Mouse (Mus musculus) left cerebral cortex, adult 8-10 months (tissue): ENCODE results near the gene Gm9803. TPM values are rescaled to one million over a fixed set of nuclear protein-coding genes. Genes with fewer than 3 reads are reported as not detected.

Source experiments
- DNase-seq, 2 experiments: peaks; one replicate each; pipeline ENCODE4 v3.0.0; 2022; ENCODE audit warnings: low spot score in 2 of 2
- total RNA-seq, 4 experiments: library from RNA; stranded (reverse); gene quantifications; 2 replicates each; pipeline ENCODE4 v1.2.4; 2022

The Gm9803 gene
- total RNA-seq, 4 experiments from 2014 or later: 3.7 to 5.8 (median 4.0) TPM; not detected in 1

DNA sequence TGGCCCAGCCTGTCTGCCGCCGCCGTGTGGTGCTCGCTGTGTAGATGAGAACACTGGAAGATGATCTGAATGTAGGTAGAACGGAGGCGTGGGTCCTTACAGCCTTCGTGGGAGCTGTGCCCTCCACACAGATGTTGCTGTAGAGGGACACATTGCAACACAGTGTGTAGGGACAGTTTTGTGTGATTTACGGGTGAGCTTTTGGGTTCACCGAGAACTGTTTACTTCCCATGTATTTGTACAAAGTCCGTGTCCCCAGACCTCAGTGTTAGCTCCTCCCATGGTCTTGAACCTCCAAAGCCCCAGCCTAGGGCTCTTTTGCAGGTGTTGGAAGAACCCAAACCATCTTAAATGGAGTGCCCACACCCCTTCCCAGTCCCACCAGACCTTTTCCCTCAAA, 10.9 kb upstream of the Gm9803 start:
- DNase-seq: no peak

DNA sequence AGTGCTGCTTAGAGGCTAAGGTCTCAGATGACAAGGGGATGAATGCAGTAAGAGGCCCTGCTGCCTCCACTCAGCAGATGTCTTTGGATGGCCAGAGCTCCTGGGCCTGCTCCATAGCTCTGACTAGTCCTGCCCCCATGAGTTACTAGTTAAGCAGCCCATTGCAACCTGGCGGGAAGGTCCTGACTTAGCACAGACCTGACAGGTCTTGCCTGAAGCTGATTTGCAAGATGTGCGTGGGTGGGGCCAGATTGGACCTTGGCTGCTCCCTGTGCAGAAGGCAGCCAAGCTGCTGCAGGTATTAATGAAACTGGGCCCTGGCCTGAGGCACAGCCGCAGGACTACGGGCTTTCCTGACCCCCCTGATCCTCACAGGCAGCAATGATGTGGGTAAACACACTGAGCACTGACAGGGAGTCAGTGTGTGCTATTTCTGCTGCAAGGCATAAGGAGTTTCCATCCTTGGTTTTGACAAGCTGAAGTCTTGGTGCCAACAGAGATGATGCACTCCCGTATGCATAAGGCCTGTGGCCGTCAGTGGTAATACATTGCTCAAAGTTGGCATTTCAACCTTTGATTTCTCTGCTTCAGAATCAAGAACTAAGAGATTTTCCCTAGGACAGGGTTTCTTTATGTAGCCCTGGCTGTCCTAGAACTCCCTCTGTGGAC, 6.8 kb upstream of the Gm9803 start:
- no peak for DNase-seq

DNA sequence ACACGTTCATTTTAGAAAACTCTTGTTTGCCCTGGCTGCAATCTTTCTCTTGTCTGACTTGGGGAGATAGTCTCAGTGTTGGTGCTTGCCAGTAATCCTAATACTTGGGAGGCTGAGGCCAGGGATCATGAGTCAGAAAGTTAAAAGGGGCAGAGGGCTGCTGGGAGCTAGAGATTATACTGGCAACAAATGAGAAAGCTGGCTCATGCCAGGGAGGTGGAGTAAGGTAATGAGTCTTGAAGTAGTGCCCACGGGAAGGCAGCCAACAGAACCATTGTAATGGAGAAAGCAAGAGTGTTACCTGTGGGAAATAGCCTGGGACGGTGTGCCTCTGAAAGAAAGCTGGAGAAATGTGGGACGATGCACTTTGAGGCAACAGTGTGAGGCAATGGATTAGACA, 6.0 kb upstream of the Gm9803 start:
- DNase-seq: no peak

DNA sequence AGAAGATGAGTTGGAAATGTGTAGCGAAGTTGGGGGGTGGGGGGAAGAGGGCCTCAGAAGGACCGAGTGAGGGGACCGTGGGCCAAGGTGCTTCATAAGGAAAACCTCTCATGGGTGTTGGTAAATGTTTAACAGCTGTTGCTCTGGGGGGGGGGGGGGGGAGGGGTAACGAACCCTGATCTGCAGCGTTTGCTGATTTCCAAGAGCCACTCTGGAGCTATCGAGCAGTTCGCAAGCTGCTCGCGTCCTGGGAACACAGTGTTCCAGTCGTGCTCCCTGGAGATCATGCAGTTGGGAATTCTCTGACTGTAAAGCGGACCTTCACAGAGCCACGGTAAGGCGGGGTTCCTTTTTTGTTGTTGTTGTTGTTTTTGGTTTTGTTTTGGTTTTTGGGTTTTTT, 5.5 kb upstream of the Gm9803 start:
- no peak for DNase-seq

DNA sequence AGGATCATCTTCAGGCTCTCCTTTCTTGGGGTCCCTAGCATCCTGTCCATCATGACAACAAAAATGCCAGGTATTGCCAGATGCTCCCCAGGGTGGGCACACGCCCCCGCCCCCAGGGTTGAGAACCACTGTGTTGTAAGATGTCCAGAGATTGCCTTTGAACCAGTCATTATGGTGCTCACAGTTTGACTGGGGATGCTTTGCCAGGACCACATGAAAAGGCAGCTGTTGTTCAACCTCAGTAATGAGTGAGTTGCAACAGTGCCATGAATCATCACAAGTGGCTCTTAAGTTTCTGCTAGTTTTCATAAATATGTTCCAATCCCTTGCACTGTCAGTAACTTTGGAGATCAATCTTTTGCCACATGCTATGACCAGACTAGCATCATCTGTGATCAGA, 3.9 kb upstream of the Gm9803 start:
- no peak for DNase-seq

DNA sequence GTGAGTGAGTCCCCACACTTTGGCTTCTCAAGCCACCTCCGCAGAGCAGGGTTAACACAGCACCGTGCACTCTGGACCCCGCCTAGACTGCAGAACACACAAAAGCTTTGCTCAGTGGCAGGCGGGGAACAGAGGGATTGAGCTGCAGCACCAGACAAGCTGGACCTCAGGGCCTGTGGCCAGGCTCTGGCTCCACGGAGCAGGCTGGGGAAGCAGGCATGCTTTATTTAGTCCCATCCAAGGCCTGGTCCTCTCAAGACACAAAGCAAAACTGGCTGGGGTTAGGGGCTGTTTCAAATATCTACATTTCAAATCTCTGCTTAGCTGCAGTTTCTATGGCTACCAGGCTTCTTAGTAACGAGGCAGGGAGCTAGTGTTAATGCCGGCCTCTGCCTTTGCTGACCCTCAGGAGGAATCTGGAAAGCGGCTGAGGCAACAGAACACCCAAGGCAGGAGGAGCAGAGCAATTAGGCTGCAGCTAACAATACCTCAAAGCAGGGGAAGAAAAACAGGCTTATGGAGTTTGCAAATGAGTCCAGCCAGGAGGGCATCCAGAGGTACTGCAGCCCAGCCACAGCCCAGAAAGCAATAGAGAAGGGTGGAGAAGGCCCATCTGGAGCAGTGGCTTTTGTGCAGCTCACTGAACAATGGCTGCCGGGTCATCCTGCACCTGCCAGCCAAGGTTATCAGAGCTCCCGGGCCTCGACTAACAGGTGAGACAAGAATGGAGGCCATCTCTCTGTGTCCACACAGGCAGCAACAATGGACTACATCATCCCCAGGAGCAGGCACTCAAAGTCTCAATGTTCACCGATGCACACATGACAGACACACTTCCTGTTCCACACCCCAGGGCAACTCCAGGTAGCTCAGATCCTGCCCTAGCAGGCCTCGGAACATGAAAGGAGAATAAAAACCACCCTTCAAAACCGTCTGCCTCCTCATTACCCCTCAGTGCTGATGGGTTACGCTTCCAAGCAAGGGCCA, 3.7 kb downstream of the Gm9803 start:
- peak in 1 of 2 experiments; percentile 28 for DNase-seq

DNA sequence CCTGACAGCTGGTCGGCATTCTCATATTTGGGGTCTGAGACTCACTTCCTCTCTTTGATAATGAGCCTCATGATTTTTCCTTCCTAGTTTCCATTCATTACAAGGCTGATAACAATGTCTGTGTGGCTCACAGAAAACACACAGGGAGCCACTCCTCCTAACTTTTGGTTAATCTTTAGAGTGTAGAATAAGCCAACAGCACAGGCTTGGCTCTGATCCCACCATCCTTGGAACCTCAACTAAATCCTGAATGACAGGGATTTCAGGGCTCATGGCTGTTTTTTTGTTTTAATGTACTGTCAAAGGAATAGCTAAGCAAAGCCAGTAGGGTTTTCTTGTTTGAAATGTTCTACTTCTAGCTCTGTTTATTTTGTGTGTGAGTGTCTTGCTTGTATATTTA, 10.5 kb downstream of the Gm9803 start:
- DNase-seq: no peak

DNA sequence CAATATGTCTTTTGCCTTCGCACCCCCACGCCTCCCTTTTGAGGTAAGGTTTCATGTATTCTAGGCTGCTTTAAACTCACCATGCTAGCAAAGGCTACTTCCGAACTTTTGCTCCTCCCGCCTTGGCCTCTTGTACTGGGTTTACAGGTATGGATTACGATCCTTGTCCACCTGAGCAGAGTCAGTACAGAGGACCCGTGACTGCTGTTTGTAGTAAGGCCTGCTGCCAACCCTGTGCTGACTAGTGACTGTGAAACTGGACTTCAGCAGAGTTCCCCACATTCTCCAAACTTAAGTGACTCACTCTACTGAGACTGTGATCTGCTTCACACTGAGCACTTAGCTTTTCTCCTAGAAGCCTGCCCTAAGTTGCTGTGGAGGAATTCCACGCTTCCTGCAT, 13.8 kb downstream of the Gm9803 start:
- DNase-seq: no peak

DNA sequence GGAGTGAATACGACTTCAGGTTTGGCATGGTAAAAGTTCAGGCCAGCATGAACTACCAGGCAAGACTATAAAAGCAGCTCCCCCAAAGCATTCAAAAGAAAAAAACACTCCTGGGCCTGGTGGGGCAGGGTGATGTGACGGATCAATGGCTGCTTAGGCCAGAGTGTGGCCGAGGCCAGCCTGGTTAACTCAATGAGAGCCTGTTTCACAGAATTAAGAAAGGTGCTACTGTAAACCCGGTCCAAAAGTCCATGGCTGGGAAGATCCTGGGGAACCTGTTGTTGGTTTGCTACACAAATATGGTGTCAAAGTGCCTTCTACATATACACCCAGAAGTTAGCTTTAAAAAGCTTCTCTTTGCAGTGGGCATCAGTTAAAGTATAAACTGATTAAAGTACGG, 14.9 kb downstream of the Gm9803 start:
- no peak for DNase-seq

DNA sequence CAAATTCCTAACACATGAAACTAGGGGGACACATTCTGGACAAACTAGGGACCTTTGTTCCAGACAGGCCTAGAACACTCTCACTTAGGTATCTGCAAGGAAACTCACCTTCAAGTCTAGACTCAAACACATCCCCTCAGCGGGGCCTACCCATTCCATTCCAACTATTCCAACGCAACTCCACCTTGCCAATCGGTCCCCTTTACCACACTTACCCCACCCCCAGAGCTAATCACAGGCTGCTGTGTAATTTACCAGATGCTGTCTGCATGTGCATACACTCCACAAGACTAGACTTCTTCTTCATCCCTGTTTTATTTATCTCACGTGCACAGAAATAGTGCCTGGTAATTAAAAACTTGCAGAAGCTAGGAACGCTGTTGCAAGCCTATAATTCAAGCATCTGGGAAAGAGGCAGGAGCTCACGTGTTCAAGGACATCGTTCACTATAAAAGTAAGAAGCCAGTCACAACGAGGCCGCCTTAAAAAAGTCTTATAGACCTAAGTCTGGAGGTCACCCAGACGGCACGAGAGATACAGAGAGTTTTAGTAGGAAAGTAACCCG, 15.9 kb downstream of the Gm9803 start:
- DNase-seq: no peak

DNA sequence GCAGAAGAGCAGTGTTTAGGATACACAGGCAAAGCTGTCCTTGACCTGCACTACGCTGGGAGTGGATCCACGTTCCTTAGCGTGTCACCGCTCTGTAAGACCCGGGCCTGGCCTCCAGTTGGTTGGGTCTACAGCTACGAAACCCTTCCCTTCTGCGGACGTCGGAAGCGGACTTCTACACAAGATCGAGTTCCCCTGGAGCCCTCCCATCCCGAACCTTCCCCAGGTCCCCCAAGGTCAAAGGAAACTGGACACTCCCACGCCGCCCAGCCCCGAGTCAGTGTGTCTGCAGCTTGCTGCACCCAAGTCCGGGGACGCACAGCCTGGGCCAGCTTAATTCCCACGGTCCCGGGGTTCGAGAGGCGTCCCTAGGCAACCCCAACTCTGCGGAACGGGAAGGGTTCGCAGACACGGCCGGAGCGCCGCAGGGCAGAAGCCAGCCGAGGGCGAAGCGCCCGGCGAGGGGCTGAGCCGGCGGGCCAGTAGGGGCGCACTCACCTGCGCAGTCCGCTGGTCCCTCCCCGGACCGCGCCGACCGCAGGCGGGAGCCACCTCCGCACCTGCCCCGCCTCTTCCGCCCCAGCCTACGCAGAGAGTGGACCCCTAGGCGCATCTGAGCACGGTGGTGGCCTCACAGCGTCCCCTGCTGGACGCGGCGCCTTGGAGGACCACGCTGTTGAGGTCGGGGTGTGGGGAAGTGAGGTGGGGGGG, 16.7 kb downstream of the Gm9803 start, which contains the start of gene 1700021F05Rik:
TSS of gene 1700021F05Rik (minus strand) at position 553 of the 711 bp plus-strand sequence.
- peak; percentile 92 to 97 for DNase-seq

DNA sequence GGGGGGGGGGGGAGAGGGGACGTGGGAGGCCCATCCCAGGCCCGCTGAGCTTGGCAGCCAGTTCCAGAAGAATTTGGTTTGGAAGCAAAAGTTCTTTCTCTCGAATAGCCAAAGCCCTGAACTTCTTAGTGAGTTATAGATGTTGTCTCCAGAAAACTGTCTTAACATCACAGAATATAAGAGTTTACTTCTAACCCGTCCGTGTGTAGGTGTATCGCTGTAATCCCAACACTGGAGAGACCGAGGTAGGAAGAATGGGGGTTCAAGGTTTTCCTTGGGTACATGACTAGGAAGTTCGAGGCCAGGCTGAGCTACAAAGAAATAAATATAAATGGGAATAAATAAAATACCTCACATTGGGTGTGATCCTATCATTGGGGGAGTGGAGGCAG, 17.3 kb downstream of the Gm9803 start:
- no peak for DNase-seq

DNA sequence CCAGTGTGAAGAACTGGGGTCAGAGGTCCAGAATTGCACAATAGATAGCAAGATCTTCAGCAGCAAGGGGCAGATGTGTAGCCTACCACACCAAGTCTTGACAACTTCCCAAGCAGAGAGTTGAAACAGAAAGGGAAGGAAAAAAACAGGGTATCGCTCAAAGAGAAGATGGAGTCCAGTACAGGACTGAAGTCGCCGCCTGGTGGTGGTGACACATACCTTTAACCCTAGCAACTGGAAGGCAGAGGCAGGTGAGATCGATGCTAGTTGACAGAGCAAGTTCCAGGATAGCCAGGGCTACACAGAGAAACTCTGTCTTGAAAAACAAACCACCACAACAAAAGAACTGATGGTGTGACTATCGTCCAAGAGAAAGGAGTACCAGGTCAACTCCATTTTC, 25.5 kb downstream of the Gm9803 start:
- DNase-seq: no peak

DNA sequence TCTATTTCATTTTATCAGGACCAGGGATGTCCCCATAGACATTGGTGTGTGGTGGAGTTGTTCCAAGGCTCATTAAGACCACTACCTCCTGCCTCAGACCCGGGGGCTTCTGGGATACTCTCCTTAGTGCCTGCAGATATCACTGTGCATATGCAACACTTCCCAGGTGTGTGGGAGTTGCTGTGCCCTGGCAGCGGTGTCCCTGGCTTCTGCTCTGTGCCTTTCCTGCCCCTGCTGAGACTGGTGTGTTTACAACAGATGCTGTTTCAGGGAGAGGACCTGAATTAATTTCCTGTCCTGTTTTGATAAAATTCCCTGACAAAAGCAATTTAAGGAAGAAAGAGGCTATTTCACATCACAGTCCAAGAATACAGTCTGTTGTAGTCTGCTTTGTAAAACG, 27.0 kb downstream of the Gm9803 start:
- no peak for DNase-seq

DNA sequence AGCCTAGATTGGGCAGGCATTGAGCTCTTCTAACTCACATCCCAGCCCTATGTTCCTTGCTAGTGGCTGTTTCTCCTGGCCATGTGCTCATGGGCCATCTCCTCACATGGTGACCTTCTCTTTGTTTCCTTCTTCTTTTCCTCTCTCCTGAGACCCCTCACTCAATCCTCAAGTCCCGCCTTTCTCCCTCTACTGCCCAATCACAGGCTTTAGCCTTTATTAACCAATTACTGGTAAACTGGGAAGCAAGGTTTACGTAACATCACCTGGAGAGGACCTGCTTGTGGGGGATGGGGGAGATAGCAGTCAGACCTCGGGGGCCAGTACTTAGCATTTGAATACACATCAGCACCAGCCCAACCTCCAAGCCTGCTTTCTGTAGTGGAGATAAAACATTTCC, 27.5 kb downstream of the Gm9803 start:
- no peak for DNase-seq

DNA sequence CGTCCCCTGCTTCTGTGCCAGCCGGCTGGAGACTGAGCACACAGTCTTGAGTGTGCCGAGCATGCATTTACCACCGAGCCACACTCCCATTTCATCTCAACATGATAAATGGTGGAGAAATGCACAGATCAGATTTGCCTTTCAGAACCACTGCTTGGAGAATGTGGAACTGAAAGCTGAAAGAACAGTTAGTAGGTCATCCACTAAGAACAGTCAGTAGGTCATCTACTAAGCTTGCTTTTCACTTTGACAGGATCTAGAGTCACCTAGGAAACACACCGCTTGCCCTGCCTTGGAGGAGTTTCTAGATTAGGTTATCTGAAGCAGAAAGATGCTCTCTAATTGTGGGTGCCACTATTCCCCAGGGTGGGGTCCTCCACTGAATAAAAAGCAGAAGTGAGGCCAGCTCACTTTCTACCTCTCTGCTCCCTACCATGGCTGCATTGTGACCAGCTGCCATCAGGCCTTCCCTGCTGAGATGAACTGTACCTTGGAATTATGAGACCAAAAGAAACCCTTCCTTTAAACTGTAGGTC, 33.8 kb downstream of the Gm9803 start:
- no peak for DNase-seq

DNA sequence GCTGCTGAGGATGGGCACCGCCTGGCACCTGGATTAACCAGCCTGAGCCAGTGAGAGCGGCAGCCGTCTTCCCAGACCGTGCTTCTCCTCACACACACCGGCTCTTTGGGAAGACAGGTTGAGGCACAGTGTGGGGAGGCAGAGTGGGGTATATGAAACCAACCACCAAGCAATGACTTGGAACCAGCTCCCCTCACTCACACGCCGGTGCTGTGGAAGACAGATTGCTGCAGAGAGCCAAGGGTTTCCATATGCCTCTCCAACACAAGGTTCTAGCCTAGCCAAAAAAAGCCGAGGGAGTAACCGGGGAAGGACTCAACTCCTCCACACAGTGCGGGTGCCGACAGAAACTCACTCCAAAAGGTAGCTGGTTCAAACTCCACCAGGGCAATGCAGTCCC, 35.4 kb downstream of the Gm9803 start:
- DNase-seq: no peak

DNA sequence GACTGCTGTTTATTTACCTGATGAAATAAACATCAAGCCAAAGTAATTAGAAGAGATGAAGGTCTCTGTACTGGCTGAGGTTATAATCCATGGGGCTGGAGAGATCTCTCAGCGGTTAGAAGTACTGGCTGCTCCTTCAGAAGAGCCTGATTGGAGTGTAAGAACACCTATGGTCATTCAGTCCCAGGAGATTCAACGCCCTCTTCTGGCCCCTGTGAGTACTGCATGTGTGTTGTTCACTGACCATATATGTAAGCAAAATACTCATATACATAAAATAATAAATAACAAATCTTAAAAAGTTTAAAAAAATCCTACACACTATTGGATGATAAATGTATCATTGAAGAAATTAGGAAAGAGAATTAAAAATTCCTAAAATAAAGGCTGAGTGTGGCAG, 36.9 kb downstream of the Gm9803 start:
- no peak for DNase-seq

DNA sequence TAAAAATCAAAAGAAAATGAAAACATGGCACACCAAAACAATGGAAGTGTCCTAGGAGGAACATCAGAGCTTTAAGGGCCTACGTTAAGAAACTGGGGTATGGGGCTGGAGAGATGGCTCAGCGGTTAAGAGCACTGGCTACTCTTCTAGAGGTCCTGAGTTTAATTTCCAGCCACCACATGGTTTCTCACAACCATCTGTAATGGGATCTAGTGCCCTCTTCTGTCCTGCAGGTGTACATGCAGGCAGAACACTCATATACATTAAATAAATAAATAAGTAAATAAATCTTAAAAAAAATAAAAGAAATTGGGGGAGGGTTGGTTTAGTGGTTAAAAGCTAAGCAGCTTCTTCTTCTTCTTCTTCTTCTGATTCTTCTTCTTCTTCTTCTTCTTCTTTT, 37.4 kb downstream of the Gm9803 start:
- no peak for DNase-seq
